Mouse (Mus musculus) kidney, postnatal 0 days (tissue): ENCODE measurements around the gene Nrg4. TPM values are rescaled to one million over a fixed set of nuclear protein-coding genes. Genes with fewer than 3 reads are reported as not detected.

ENCODE experiments used
- ATAC-seq: fragments of 200-750 bp; cut with Nextera tagmentation; replicated peaks from 2 replicates; pipeline ENCODE4 v1.8.0; 2017; ENCODE audit warnings: low read depth, moderate number of reproducible peaks, moderate TSS enrichment, moderate library complexity; ENCODE audit not compliant: low FRiP score
- DNase-seq: peaks from one replicate; pipeline ENCODE4 v3.0.0-alpha.2; 2016; ENCODE audit warnings: low spot score
- H3K27ac ChIP-seq: fragments of 300-500 bp; sonication (generic); 2 replicates; pipeline ENCODE4 v1.5.1; 2014; ENCODE audit warnings: mild to moderate bottlenecking
- H3K27me3 ChIP-seq: fragments of 300-500 bp; sonication (generic); 2 replicates; pipeline ENCODE4 v1.6.1; 2014; ENCODE audit warnings: low read length, mixed read lengths; ENCODE audit not compliant: insufficient read depth
- H3K36me3 ChIP-seq: fragments of 300-500 bp; sonication (generic); 2 replicates; pipeline ENCODE4 v1.6.1; 2014; ENCODE audit warnings: low read length, mixed read lengths; ENCODE audit not compliant: insufficient read depth
- H3K4me1 ChIP-seq: fragments of 300-500 bp; sonication (generic); replicated peaks from 2 replicates; pipeline ENCODE4 v1.6.1; 2014; ENCODE audit warnings: antibody characterized with exemption, low read length, mixed read lengths; ENCODE audit not compliant: insufficient read depth
- H3K4me2 ChIP-seq: fragments of 300-500 bp; sonication (generic); 2 replicates; pipeline ENCODE4 v1.6.1; 2014; ENCODE audit warnings: mild to moderate bottlenecking, low read length, moderate library complexity, mixed read lengths
- H3K4me3 ChIP-seq: fragments of 300-500 bp; sonication (generic); replicated peaks from 2 replicates; pipeline ENCODE4 v1.5.1; 2014; ENCODE audit warnings: low read depth, low read length
- H3K9ac ChIP-seq: fragments of 300-500 bp; sonication (generic); 2 replicates; pipeline ENCODE4 v1.6.1; 2014; ENCODE audit warnings: low read depth, low read length
- H3K9me3 ChIP-seq: fragments of 300-500 bp; sonication (generic); replicated peaks from 2 replicates; pipeline ENCODE4 v1.6.1; 2016; ENCODE audit warnings: low read length, inconsistent platforms, mixed read lengths
- CTCF ChIP-seq: IDR thresholded peaks from 2 replicates; pipeline ENCODE4 v1.5.1; 2016; ENCODE audit warnings: antibody characterized with exemption, low read depth, mild to moderate bottlenecking, moderate library complexity
- WGBS: fragments of 180-500 bp; shearing (Covaris S2); extraction: QIAGEN DNeasy Blood & Tissue Kit; methylation state at CpG from one replicate; pipeline ENCODE4 v1.1.7; 2014; 5-methylcytosine and 5-hydroxymethylcytosine counted together
- polyA plus RNA-seq: library from polyadenylated mRNA; unstranded; fragments of >200 nt; fragmentation: Nextera tagmentation; extraction: Ambion mirVana; gene quantifications from 2 replicates; pipeline ENCODE4 v1.2.1, GENCODE M21; 2015

Nrg4 gene
- polyA plus RNA-seq, 1 experiment from 2014 or later, result 0.39 TPM

DNA sequence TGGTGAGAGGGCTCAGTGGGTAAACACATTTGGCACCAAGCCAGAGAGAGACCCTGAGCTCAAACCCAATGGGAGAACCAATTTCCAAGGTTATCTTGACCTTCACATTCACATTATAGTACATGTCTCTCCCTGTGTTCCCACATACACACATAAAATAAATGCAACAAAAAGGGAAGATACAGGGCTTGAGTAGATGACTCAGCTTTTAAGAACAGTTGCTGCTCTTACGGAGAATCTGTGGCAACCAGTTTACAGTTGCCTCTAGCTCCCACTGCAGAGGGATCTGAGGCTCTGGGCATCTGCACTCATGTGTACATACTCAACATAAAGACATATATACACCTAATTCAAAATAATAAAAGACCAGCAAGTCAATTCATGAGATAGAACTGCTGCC is 128.4 kb downstream of the Nrg4 start:
- DNase-seq (no peak), ATAC-seq (no peak)

DNA sequence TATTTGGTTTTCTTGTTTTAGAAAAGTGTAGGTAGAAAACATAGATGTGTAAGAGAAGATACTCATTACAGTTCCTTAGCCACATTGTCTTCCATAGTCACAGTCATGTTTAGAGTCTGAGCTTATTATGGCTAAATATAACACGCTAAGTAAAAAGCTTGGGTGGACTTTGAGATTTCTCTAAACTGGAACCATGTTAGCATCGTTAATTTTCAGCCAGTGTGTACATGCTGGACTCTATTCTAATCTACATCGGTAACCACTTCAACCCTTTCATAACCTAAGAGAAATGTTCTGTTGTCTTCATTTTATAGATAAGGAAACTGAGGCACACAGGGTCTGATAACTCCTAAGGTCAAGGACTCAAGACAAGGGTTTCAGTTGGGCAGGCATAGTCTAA is 130.8 kb downstream of the Nrg4 start:
- no peak overlapping the region for H3K9ac ChIP-seq
- no peak overlapping the region for H3K4me2 ChIP-seq
- no peak overlapping the region for H3K27ac ChIP-seq
- H3K27me3 ChIP-seq, result no peaks in the 10 kb centered on the region
- ATAC-seq (no peak), DNase-seq (no peak)
- no peak overlapping the region for H3K4me3 ChIP-seq
- TF ChIP-seq CTCF, result no peak
- H3K36me3 ChIP-seq, result no peaks in the 10 kb centered on the region
- H3K4me1 ChIP-seq, result no peaks in the 10 kb centered on the region
- WGBS, result 94% methylated on average over 3 of the region's 3 CpGs
- H3K9me3 ChIP-seq, result no peaks in the 10 kb centered on the region

More for the DNA sequence above, 128.4 kb downstream of the Nrg4 start:
- no peaks in the 10 kb centered on the region for H3K4me1 ChIP-seq
- H3K36me3 ChIP-seq, result no peaks in the 10 kb centered on the region
- H3K9ac ChIP-seq, result no peak overlapping the region
- no peak overlapping the region for H3K4me2 ChIP-seq
- no peaks in the 10 kb centered on the region for H3K27me3 ChIP-seq
- WGBS, result 100% methylated on average over 1 of the region's 1 CpGs
- H3K9me3 ChIP-seq, result no peaks in the 10 kb centered on the region
- H3K27ac ChIP-seq, result no peak overlapping the region
- no peak for TF ChIP-seq CTCF
- H3K4me3 ChIP-seq, result no peak overlapping the region

- no peak for ATAC-seq
- Histone ChIP-seq H3K36me3 (no peaks in the 10 kb centered on the region; the same call in 1 of the 2 replicates), H3K27me3 (no peaks in the 10 kb centered on the region), H3K4me2 (no peak overlapping the region), H3K9ac (no peak overlapping the region), H3K9me3 (no peaks in the 10 kb centered on the region), H3K27ac (no peak overlapping the region), H3K4me1 (no peaks in the 10 kb centered on the region), H3K4me3 (no peak overlapping the region)
- no peak for DNase-seq
- WGBS, result 80% methylated on average over 2 of the region's 2 CpGs
- no peak for TF ChIP-seq CTCF
Measured at GRCm38 (mm10) chr9:55174235-55174634, 152.4 kb downstream of the Nrg4 start.

GRCm38 (mm10) chr9:55172195-55172685 is 154.4 kb downstream of the Nrg4 start:
- no peaks in the 10 kb centered on the region; the same call in 1 of the 2 replicates for H3K36me3 ChIP-seq
- DNase-seq (no peak), ATAC-seq (no peak)
- H3K9ac ChIP-seq, result no peak overlapping the region
- no peak overlapping the region for H3K27ac ChIP-seq
- H3K4me3 ChIP-seq, result no peak overlapping the region
- TF ChIP-seq CTCF, result no peak
- 88% methylated on average over 1 of the region's 1 CpGs for WGBS
- H3K9me3 ChIP-seq, result no peaks in the 10 kb centered on the region
- H3K4me1 ChIP-seq, result no peaks in the 10 kb centered on the region
- no peaks in the 10 kb centered on the region for H3K27me3 ChIP-seq
- H3K4me2 ChIP-seq, result no peak overlapping the region

- WGBS, result 75% methylated on average over 7 of the region's 7 CpGs
- Histone ChIP-seq H3K36me3 (no peaks in the 10 kb centered on the region; the same call in 1 of the 2 replicates), H3K27ac (0 out of 2 replicates have a peak overlapping the region, but pooled peaks have one; percentile 10), H3K9ac (no peak overlapping the region), H3K4me2 (no peak overlapping the region), H3K27me3 (no peaks in the 10 kb centered on the region), H3K9me3 (no peaks in the 10 kb centered on the region), H3K4me3 (no peak overlapping the region), H3K4me1 (no peaks in the 10 kb centered on the region)
- ATAC-seq (no peak), DNase-seq (no peak)
- no peak for TF ChIP-seq CTCF
Measured at GRCm38 (mm10) chr9:55170655-55171412, 155.8 kb downstream of the Nrg4 start.

Other genes with a start within 250 kb of the Nrg4 start
- 29.7 and 30.5 TPM in 2 replicates for gene Ube2q2, start 178.0 kb downstream of the Nrg4 start, polyA plus RNA-seq
- gene Fbxo22, start 117.9 kb downstream of the Nrg4 start, polyA plus RNA-seq, result 42.6 and 53.5 TPM in 2 replicates
- 0.25 and 0.33 TPM in 2 replicates for gene Tmem266, start 69 bp upstream of the Nrg4 start, polyA plus RNA-seq
- gene Etfa, start 185.4 kb upstream of the Nrg4 start, polyA plus RNA-seq, result 372 and 395 TPM in 2 replicates
- gene Isl2, start 211.8 kb upstream of the Nrg4 start, polyA plus RNA-seq, result not detected in 2 replicates